Mouse (Mus musculus) activated CD4-positive, CD25-positive, alpha-beta regulatory T cell, adult 9 weeks (primary cell): ENCODE data around the gene Irf6. TPM values are rescaled to one million over a fixed set of nuclear protein-coding genes. Genes with fewer than 3 reads are reported as not detected.

Source experiments
- polyA plus RNA-seq: library from polyadenylated mRNA; unstranded; fragments of 100-300 nt; shearing (Covaris generic); gene quantifications from one replicate; pipeline ENCODE4 v1.2.1, GENCODE M21; 2017

Gene Irf6
- polyA plus RNA-seq, result 18.7 TPM

DNA sequence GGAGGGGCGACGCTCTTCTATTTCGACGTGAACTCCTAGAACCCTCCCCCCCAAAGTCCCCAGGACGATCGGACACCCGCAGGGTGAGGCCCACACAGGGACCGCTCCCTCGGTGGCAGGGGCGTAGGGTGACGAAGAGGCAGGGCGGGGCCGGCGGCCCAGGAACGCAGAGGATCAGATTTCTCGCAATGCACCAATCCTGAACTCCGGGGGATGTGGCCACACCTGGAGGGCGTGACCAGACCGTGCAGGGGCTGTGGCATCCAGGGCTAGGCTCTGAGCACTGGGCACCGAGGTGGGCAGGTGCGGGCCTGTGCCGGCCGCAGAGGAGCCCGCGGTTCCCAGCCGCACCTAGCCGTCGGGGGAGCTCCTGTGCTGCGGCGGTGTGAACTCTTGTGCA, at the start of gene Irf6:
TSS of gene Irf6 (plus strand) at position 240 of the 400 bp plus-strand sequence.

DNA sequence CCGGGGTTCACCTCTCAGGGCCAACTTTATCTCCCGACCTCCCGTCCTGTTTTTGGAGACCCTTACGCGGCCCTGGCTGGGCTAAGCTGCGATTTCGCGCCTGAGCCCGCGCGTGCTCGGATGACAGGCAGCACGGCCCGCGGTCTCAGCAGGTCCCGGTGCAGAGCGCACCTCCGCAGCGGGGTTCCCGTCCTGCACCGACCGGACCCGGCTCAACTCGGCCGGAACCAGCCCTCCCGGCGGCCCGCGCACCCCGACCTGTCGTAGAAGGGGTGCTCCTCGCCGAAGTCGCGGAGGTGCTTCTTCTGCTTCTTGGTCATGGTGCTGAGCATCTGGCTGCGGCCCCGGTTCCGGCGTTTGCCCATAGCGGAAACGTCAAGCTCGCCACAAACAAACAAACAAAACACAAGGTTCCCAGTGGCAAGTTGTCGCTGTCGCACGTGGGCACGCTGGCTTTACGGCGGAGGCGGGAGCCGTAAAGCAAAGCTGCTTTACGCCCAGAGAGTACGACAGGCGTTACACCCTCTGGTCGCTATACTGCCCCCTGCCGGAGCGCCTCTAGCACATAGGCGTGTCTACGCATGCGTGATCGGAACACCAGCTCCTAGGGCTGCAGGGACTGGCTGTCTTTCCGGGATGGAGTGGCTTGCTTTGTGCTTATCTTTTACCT, 23.0 kb upstream of the Irf6 start, which contains the start of gene Diexf:
TSS of gene Diexf (minus strand) at position 487 of the 670 bp plus-strand sequence.

DNA sequence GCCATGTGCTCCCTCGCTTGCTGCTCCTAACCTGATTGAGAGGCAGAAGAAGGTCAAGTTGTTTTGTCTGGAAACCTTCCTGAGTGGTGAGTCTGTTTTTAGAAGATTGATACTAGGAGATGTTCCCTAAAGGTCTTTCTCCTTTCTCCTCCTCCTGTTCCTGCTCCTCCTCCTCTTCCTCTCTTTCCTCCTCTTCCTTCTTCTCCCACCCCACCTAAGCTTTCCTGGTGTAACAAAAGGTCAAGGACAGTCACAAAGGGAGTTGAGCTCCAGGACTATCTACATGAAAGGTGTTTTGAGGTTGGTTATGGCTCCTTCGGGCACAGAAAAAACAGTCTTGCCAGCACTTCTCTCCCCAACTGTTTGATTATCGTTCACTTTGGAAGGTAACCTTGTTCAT, 14.8 kb downstream of the Irf6 start, which contains the start of gene A130010J15Rik:
TSS of gene A130010J15Rik (plus strand) at position 301 of the 400 bp plus-strand sequence.

DNA sequence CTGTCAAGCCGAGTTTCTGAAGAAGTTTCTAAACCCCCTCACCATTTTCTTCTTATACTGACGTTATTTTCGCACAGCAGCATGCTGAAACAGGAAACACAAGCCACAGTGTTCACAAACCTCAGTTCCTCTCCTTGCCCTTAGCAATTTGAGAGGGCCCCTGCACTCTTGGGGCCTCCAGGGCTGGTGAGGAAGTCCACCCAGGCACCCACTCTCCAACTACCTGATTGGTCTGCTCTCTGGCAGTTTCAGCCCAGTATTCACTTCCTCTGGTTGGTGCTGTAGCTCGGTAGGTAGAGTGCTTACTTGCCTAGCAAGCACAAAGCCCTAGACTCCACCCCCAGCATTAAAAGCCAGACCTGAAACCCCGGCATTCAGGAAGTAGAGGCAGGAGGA, 48.5 kb downstream of the Irf6 start, which contains the start of gene Traf3ip3:
TSS of gene Traf3ip3 (minus strand) at position 321 of the 396 bp plus-strand sequence.

DNA sequence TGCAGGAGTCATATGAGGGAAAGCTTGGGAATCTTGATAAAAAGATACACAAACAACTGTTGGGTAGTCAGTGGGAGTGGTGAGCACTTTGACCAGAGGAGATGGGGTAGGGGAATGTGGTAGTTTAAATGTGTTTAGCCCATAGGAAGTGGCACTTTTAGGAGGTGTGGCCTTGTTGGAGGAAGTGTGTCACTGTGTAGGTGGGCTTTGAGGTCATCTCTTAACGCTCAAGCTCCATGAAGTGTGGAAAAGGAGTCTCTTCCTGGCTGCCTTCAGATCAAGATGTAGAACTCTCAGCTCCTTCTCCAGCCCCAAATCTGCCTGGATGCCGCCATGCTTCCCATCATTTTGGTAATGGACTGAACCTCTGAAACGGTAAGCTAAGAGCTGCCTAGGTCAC, 54.6 kb downstream of the Irf6 start, which contains the start of gene Lamb3:
TSS of gene Lamb3 (plus strand) at position 197 of the 400 bp plus-strand sequence.

Other genes with a start within 250 kb of the Irf6 start
- gene Syt14, start 117.3 kb upstream of the Irf6 start, polyA plus RNA-seq, result 0.22 TPM
- gene Diexf, start 22.8 kb upstream of the Irf6 start, polyA plus RNA-seq, result 6.1 TPM
- 7.9 TPM for gene A130010J15Rik, start 14.9 kb downstream of the Irf6 start, polyA plus RNA-seq
- 654 TPM for gene Traf3ip3, start 48.6 kb downstream of the Irf6 start, polyA plus RNA-seq
- 26.5 TPM for gene Lamb3, start 54.6 kb downstream of the Irf6 start, polyA plus RNA-seq
- 154 TPM for gene Hsd11b1, start 111.0 kb downstream of the Irf6 start, polyA plus RNA-seq
- gene G0s2, start 120.1 kb downstream of the Irf6 start, polyA plus RNA-seq, result 1.8 TPM
- gene Camk1g, start 217.2 kb downstream of the Irf6 start, polyA plus RNA-seq, result not detected